ENCODE assay signal across 12 mouse cellular contexts in the genomic region with DNA sequence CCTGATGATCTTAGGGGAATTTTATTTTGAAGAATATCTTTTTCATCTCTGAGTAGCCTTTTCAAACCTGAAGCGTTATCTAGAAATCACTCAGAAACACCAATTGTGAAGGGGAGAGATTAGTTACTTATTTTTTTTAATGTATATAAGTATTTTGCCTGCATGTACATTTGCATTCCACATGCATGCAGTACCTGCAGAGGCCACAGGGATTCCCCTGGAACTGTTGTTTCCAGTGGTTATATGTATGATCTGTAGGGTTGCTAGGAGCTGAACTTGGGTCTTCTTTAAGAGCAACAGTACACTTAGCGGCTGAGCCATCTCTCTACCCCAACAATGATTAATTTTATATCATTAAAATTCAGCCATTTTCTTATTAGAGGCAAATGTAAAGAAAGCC. TPM values are rescaled to one million over a fixed set of nuclear protein-coding genes. Genes with fewer than 3 reads are reported as not detected.
DNase-seq lines count a peak whose midpoint lies in the region; ATAC-seq and TF ChIP-seq lines count a peak whose summit lies in the region.
"Had no signal": no experiment of that assay in that cellular context is flagged by ENCODE, and none has a peak within 500 bp of the region (broad histone marks: within the 10 kb centered on the region; RNA-seq: fewer than 3 reads in every experiment).

No protein-coding gene starts in this region.

- no peak for DNase-seq in layer of hippocampus, adult 2 months (ENCODE audit: low spot score in 2 of 2)
- DNase-seq in layer of hippocampus, adult 9-10 months (ENCODE audit: low spot score): no peak
- DNase-seq in CD4-positive, CD25-positive, alpha-beta regulatory T cell, adult 2 months (ENCODE audit: low read depth, low spot score): peak; percentile 71
- DNase-seq in MN1 (ENCODE audit: low spot score): peak; percentile 70
- no peak for DNase-seq in testis, postnatal 10 days (ENCODE audit: low spot score)
- DNase-seq in adrenal gland, postnatal 4 days (ENCODE audit: low spot score in 2 of 2): no peak
- DNase-seq in ovary, postnatal 14 days (ENCODE audit: low spot score): no peak
- DNase-seq: gastrocnemius, postnatal 10 days; layer of hippocampus, postnatal 36 days had no signal

- no peak overlapping the region for H3K27ac ChIP-seq in layer of hippocampus, adult 2 months
- H3K27ac ChIP-seq: stomach, embryonic 15.5 days had no signal

- peak; percentile 69 for TF ChIP-seq CTCF in layer of hippocampus, adult 2 months (conservative IDR thresholded peaks at IDR 0.05)

- peak; percentile 38 for ATAC-seq in inflammation-experienced regulatory T-cells, adult 6 months

- no peak overlapping the region for H3K4me3 ChIP-seq in layer of hippocampus, adult 2 months
- H3K4me3 ChIP-seq: myocyte; stomach, embryonic 15.5 days had no signal

RNA-seq across cellular contexts. Expression of a gene that starts 9.7 kb away (rescaled TPM):
- 10 to 100 TPM; 50.8 to 54.8 TPM for total RNA-seq in layer of hippocampus, adult 2 months (2021)
- 10 to 100 TPM; 62.3 to 67.3 (median 64.0) TPM for polyA plus RNA-seq in inflammation-experienced regulatory T-cells, adult 6 months (2017; shearing (Covaris generic))
- 10 to 100 TPM; 57.1 to 57.2 TPM for total RNA-seq in adrenal gland, postnatal 4 days (2021)

RNA-seq across cellular contexts. Expression of a gene that starts 21.7 kb away (rescaled TPM):
- total RNA-seq in layer of hippocampus, adult 2 months (2021): 10 to 100 TPM; 38.7 to 50.2 TPM
- 10 to 100 TPM; 28.6 to 51.1 (median 40.0) TPM for polyA plus RNA-seq in inflammation-experienced regulatory T-cells, adult 6 months (2017; shearing (Covaris generic))
- total RNA-seq in adrenal gland, postnatal 4 days (2021): 10 to 100 TPM; 40.7 to 41.4 TPM

RNA-seq across cellular contexts. Expression of a gene that starts 44.8 kb away (rescaled TPM):
- 10 to 100 TPM; 22.8 to 24.3 TPM for total RNA-seq in layer of hippocampus, adult 2 months (2021)
- 10 to 100 TPM; 24.5 to 35.8 (median 25.1) TPM for polyA plus RNA-seq in inflammation-experienced regulatory T-cells, adult 6 months (2017; shearing (Covaris generic))
- total RNA-seq in adrenal gland, postnatal 4 days (2021): 10 to 100 TPM; 16.5 to 18.8 TPM

RNA-seq across cellular contexts. Expression of a gene that starts 48.4 kb away (rescaled TPM):
- 10 to 100 TPM; 75.1 to 75.5 TPM for total RNA-seq in layer of hippocampus, adult 2 months (2021)
- 10 to 100 TPM in 2 of 3 experiments, 1 to 10 TPM in 1; 9.8 to 15.8 (median 15.6) TPM for polyA plus RNA-seq in inflammation-experienced regulatory T-cells, adult 6 months (2017; shearing (Covaris generic))
- total RNA-seq in adrenal gland, postnatal 4 days (2021): 10 to 100 TPM; 64.5 to 66.0 TPM

Comparison
In these comparisons a context has a peak if more than half of its experiments do, and no peak if none do; other contexts are left out.
1. DNase-seq: peak in CD4-positive, CD25-positive, alpha-beta regulatory T cell, adult 2 months (single experiment) and MN1 (single experiment); none in layer of hippocampus, adult 2 months (0 of 2), layer of hippocampus, adult 9-10 months (single experiment), testis, postnatal 10 days (single experiment), adrenal gland, postnatal 4 days (0 of 2) and ovary, postnatal 14 days (single experiment).